Mouse (Mus musculus) hindbrain, embryonic 12.5 days (tissue): ENCODE measurements around the gene Rplp0. TPM values are rescaled to one million over a fixed set of nuclear protein-coding genes. Genes with fewer than 3 reads are reported as not detected.

Source experiments
- ATAC-seq: fragments of 200-750 bp; cut with Nextera tagmentation; 2 replicates; pipeline ENCODE4 v1.8.0; 2017; ENCODE audit warnings: moderate TSS enrichment; ENCODE audit not compliant: low FRiP score
- H3K27ac ChIP-seq: fragments of 300-500 bp; sonication (generic); 2 replicates; pipeline ENCODE4 v1.5.1; 2016; ENCODE audit warnings: mild to moderate bottlenecking
- H3K27me3 ChIP-seq: fragments of 300-500 bp; sonication (generic); 2 replicates; pipeline ENCODE4 v1.6.1; 2016; ENCODE audit warnings: mild to moderate bottlenecking
- H3K36me3 ChIP-seq: fragments of 300-500 bp; sonication (generic); 2 replicates; pipeline ENCODE4 v1.6.1; 2016; ENCODE audit warnings: mild to moderate bottlenecking
- H3K4me1 ChIP-seq: fragments of 300-500 bp; sonication (generic); 2 replicates; pipeline ENCODE4 v1.6.1; 2016
- H3K4me2 ChIP-seq: fragments of 300-500 bp; sonication (generic); replicated peaks from 2 replicates; pipeline ENCODE4 v1.6.1; 2016; ENCODE audit warnings: mild to moderate bottlenecking
- H3K4me3 ChIP-seq: fragments of 300-500 bp; sonication (generic); 2 replicates; pipeline ENCODE4 v1.5.1; 2016; ENCODE audit warnings: mild to moderate bottlenecking
- H3K9ac ChIP-seq: fragments of 300-500 bp; sonication (generic); 2 replicates; pipeline ENCODE4 v1.6.1; 2016; ENCODE audit warnings: mild to moderate bottlenecking, moderate library complexity
- H3K9me3 ChIP-seq: fragments of 300-500 bp; sonication (generic); replicated peaks from 2 replicates; pipeline ENCODE4 v1.6.1; 2016; ENCODE audit warnings: mild to moderate bottlenecking
- WGBS: fragments of 180-500 bp; shearing (Covaris S2); methylation state at CpG from one replicate; pipeline ENCODE4 v1.1.7; 2016; 5-methylcytosine and 5-hydroxymethylcytosine counted together
- polyA plus RNA-seq: library from polyadenylated mRNA; unstranded; fragments of >200 nt; fragmentation: Nextera tagmentation; extraction: Ambion mirVana; gene quantifications from 2 replicates; pipeline ENCODE4 v1.2.1, GENCODE M21; 2016

The Rplp0 gene
- polyA plus RNA-seq, 1 experiment from 2014 or later, result 900 TPM

DNA sequence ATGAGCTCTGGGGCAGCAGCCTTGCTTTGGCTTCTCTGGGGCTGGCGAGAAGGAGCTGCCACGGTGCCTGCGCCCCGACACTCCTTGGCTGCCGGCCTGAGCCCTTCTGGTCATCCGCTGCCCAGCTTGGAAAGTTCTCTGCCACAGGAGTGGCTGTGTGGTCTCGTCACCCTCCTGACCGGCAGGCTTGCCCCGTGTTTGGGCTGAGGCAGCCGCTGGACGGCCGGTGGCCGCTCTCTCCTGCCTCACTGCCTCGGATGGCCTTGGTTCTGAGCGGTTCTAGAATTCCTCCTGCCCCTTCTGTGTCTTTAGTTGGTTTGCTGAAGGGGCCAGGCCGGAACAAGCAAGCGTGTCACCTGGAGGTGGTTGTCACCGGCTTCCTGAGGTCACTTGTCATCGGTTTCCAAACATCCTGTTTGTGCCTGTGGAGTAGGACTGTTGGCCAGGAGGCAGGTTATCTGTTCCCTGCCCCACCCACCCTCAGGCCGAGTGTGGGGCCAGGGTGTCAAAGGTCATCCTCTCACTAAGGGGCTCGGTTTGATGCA is 38.9 kb upstream of the Rplp0 start:
- WGBS, result 68% methylated on average over 21 of the region's 21 CpGs
- Histone ChIP-seq H3K27ac (no peak overlapping the region), H3K27me3 (no peaks in the 10 kb centered on the region), H3K4me1 (peaks cover 35% of the 10 kb centered on the region), H3K9me3 (no peaks in the 10 kb centered on the region), H3K36me3 (no peaks in the 10 kb centered on the region), H3K9ac (no peak overlapping the region), H3K4me3 (no peak overlapping the region), H3K4me2 (no peak overlapping the region)
- no peak for ATAC-seq

DNA sequence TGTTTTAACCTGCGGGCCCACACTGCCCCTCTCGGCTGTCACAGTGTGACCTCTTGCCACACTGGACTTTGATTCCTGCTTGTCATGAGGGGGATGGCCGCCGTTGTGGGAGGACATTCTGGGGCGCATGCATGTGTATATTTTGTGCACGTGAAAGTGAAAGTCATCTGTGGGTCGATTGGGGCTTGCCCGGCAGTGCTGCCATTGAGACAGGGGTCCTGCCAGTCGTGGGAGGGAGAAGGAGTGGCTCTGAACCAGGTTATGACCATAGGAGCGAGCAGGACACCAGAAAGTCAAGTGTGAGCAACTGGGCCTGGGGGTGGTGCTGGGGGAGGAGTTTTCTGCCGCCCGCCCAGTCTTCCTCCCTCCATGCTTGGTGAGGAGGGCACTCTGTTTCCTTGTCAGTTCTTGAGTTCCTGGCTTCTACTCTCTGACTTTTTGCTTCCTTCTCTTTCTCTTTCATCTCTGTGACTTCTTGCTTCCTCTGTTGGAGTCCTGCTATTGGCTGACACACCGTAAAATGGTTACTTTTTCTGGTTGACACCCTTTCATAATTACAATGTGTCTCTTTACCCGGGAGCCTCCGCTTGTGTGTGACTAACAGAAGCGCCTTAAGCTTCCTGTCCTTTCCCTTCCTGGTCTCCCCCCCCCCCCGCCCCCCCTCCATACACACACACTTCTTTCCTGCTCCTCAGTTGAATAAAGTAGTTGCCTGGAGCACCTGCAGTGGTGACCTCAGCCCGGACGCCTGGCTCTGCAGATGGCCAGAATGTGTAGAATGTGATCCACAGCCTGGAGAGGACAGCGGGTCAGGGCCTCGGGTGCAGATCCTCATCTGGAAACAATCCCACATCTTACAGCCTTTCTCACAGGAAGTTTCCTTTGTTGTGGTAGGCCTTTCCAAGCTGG is 37.5 kb upstream of the Rplp0 start:
- H3K9me3 ChIP-seq, result no peaks in the 10 kb centered on the region
- no peaks in the 10 kb centered on the region for H3K36me3 ChIP-seq
- no peak overlapping the region for H3K4me3 ChIP-seq
- H3K4me1 ChIP-seq, result peaks cover 37% of the 10 kb centered on the region
- H3K27me3 ChIP-seq, result no peaks in the 10 kb centered on the region
- ATAC-seq, result no peak
- WGBS, result 70% methylated on average over 20 of the region's 21 CpGs
- no peak overlapping the region for H3K4me2 ChIP-seq
- H3K9ac ChIP-seq, result 0 out of 2 replicates have a peak overlapping the region, but pooled peaks have one; percentile 8
- H3K27ac ChIP-seq, result peak overlapping the region; percentile 23; the same call in 1 of the 2 replicates

DNA sequence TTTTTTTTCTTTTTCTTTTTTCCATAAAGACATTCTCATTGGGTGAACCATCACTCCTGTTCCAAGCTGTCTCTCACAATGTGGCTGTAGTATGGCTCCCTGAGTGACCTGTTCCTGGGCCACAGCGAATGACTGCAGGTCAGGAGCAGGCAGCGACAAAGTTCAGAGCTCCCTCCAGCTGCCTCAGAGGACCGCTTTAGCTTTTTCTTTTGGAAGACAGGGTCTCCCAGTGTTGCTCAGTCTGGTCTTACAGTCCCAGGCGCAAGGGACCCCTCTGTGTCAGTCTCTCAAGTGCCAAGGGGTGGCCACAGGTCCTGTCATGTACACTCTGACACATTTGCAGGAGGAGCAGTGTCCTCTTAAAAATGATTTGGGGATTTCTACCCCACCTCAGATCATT is 36.7 kb upstream of the Rplp0 start:
- Histone ChIP-seq H3K9me3 (no peaks in the 10 kb centered on the region), H3K27ac (no peak overlapping the region), H3K27me3 (no peaks in the 10 kb centered on the region), H3K4me2 (no peak overlapping the region), H3K9ac (no peak overlapping the region), H3K4me3 (no peak overlapping the region), H3K4me1 (peaks cover 37% of the 10 kb centered on the region), H3K36me3 (no peaks in the 10 kb centered on the region)
- ATAC-seq, result no peak
- 75% methylated on average over 4 of the region's 4 CpGs for WGBS

DNA sequence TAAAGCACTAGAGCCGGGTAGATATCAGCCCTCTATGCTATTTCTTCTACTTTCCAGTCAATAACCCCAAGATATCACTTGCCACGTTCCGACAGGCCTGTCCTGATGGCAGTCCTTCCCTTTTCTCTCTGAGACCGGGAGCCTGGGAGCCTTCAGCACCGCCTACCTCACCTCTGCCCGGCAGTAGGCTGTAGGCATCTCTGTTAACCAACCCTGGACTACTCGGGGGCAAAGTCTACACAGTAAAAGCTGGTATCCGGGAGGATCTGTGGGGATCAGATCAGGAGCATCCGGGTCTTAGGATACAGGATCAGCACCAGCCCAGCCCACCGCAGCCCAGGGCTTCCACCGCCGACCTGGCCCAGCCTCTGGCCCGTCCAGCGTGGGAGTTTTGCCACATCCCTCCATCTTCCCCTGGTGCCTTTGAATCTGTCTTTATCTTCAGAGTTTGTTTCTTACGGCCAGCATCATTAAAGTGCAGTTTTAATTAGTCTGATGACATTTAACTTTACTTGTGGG is 36.2 kb upstream of the Rplp0 start:
- WGBS, result 73% methylated on average over 15 of the region's 15 CpGs
- H3K4me3 ChIP-seq, result no peak overlapping the region
- H3K27me3 ChIP-seq, result no peaks in the 10 kb centered on the region
- H3K9ac ChIP-seq, result no peak overlapping the region
- no peak overlapping the region for H3K27ac ChIP-seq
- no peaks in the 10 kb centered on the region for H3K9me3 ChIP-seq
- H3K4me1 ChIP-seq, result peaks cover 37% of the 10 kb centered on the region
- no peak for ATAC-seq
- no peak overlapping the region for H3K4me2 ChIP-seq
- H3K36me3 ChIP-seq, result no peaks in the 10 kb centered on the region

DNA sequence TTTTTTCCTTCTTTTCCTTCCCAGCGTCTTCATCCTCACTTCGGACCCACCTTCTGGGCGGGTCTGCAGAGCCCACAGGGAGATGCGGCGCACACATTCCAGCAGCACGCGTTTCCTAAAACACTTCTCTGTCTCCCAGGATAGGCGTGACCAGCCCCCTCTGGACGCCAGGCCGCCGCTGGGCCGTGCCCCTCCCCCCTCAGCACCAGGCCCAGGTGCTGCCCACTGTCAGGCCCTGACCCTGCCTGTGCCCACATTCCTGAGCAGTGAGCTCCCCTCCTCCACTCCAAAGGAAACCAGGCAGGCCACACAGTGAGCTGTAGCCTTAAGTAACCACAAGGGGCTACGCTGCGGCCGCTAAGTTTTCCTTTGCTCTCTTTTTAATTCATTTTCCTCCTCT is 35.3 kb upstream of the Rplp0 start:
- no peaks in the 10 kb centered on the region for H3K36me3 ChIP-seq
- H3K9me3 ChIP-seq, result no peaks in the 10 kb centered on the region
- no peaks in the 10 kb centered on the region for H3K27me3 ChIP-seq
- peak overlapping the region; percentile 34 for H3K4me2 ChIP-seq
- H3K27ac ChIP-seq, result peak overlapping the region; percentile 30; the same call in 1 of the 2 replicates
- H3K9ac ChIP-seq, result 0 out of 2 replicates have a peak overlapping the region, but pooled peaks have one; percentile 14
- WGBS, result 6% methylated on average over 15 of the region's 15 CpGs
- no peak overlapping the region for H3K4me3 ChIP-seq
- H3K4me1 ChIP-seq, result peaks cover 37% of the 10 kb centered on the region
- no peak for ATAC-seq

DNA sequence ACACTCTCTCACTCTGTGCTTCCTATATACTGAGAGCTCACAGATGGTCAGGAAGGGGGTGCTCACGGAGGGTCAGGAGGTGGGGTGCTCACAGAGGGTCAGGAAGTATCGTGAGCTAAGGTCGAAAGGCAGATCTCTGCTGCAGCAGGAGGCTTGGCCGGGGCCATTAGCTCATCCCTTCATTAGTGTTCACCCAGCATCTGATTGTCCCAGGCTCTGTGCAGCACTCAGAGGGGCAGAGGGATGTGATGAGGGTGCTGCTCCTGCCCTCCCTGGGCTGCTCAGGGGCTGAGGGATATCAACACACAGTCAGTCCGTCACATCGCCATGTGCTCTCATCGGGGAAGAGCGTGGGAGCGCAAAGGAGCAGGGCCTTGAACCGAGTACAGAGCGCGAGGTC is 34.8 kb upstream of the Rplp0 start:
- peaks cover 37% of the 10 kb centered on the region for H3K4me1 ChIP-seq
- ATAC-seq, result no peak; the same call in 1 of the 2 replicates

DNA sequence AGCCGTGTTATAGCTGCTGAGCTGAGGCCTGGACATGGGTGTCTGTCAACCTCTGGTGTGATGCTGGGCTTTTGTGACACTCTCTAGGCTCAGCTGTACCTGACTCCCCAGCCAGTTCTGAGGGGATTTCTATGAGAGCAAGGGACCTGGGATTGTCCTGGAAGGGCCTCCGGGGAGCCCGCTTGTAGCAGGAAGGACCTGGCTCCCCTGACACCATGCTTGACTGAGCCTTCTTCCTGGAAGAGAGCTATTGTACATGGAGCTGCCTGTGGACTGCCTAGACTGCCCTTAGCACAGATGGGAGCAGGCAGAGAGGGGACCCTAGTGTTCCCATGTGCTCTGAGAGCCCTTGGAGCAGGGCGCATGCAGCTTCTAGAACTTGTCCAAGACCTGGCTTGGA is 33.9 kb upstream of the Rplp0 start:
- Histone ChIP-seq H3K4me1 (peaks cover 42% of the 10 kb centered on the region), H3K9me3 (no peaks in the 10 kb centered on the region), H3K9ac (no peak overlapping the region), H3K4me2 (no peak overlapping the region), H3K4me3 (no peak overlapping the region), H3K27ac (no peak overlapping the region; the same call in 1 of the 2 replicates), H3K27me3 (no peaks in the 10 kb centered on the region), H3K36me3 (no peaks in the 10 kb centered on the region)
- ATAC-seq, result no peak
- 87% methylated on average over 4 of the region's 4 CpGs for WGBS

More for the DNA sequence above, 34.8 kb upstream of the Rplp0 start:
- Histone ChIP-seq H3K27ac (no peak overlapping the region), H3K4me2 (peak overlapping the region; percentile 34; the same call in 1 of the 2 replicates), H3K27me3 (no peaks in the 10 kb centered on the region), H3K4me3 (no peak overlapping the region), H3K9me3 (no peaks in the 10 kb centered on the region), H3K36me3 (no peaks in the 10 kb centered on the region), H3K9ac (0 out of 2 replicates have a peak overlapping the region, but pooled peaks have one; percentile 9)
- 52% methylated on average over 12 of the region's 12 CpGs for WGBS

DNA sequence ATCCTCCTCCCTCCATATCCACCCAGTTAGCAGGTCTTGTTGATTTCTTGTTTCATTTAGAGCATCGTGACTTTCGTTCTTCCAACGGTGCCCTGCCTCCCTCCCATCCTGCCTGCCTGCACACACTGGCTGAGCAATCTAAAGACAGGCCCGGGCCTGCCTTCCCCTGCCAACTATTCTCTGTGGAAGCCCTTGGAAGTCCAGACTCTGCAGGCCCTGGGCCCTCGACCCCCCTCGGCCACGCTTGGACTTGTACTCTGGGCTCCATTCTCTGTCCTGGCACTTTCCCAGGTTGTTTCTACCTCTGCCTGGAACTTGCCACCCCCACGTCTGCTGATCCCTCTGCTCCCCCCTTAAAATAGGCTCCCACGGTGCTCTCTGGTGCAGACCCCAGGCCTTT is 33.3 kb upstream of the Rplp0 start:
- Histone ChIP-seq H3K27ac (no peak overlapping the region), H3K4me2 (no peak overlapping the region), H3K4me1 (peaks cover 47% of the 10 kb centered on the region), H3K27me3 (no peaks in the 10 kb centered on the region), H3K4me3 (no peak overlapping the region), H3K9ac (no peak overlapping the region), H3K9me3 (no peaks in the 10 kb centered on the region), H3K36me3 (no peaks in the 10 kb centered on the region)
- no peak for ATAC-seq
- WGBS, result 83% methylated on average over 9 of the region's 9 CpGs

DNA sequence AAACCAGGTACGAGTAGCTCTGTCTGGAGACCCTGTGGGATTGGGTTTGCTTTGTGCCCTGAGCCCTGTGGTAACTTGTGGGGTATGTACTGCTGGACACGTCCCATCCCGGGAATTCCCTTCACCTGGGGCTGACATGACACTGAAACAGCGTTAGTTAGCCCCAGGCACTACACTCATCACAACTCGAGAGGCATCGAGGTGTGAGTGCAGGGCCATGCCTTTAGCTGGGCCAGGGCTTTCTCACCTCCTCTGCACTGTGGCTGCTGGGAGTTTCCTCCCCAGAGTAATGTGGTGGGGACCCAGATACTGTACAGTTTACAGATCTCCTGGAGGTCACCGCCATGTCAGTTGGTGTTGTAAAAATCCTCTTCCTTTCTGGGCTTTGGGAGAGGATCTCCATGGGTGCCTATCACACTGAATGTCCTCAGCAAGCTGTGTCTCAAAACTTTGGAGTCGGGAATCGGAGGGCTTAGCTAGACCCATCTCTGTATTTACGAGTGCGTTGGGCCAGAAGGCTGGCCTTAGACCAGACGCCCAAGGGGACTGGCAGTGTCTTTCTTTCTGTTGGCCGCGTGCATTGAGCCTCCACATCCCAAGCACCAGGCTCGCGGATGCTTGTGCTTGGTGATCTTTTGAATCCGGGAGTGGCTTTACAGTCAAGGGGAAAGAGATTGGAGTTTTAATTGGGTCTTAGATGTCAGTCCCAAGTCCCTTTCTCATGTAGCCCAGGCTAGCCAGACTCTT is 32.6 kb upstream of the Rplp0 start:
- Histone ChIP-seq H3K4me1 (peaks cover 49% of the 10 kb centered on the region), H3K36me3 (no peaks in the 10 kb centered on the region), H3K9ac (no peak overlapping the region), H3K27ac (no peak overlapping the region), H3K9me3 (no peaks in the 10 kb centered on the region), H3K4me2 (no peak overlapping the region), H3K27me3 (no peaks in the 10 kb centered on the region), H3K4me3 (no peak overlapping the region)
- 89% methylated on average over 17 of the region's 17 CpGs for WGBS
- ATAC-seq, result no peak

DNA sequence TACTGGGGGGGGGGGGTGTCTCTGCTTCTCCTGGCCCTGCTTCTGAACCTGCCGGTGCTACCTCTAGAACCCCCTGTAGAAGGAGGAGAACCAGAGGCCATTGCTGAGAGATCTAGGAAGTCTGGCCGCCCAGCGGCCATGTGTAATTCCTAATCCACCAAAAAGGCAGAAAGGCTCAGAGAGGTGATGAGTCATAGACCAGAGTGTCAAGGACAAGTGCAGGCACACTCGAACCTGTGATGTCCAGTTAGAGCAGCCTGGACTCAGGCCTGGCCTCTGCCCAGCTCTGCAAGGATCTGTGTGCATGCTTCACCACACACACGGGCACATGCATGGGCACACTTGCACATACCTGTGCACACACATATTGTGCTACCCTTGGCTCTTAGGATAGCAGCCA is 31.1 kb upstream of the Rplp0 start:
- no peaks in the 10 kb centered on the region for H3K36me3 ChIP-seq
- no peaks in the 10 kb centered on the region for H3K9me3 ChIP-seq
- H3K4me2 ChIP-seq, result no peak overlapping the region
- no peak for ATAC-seq
- peaks cover 50% of the 10 kb centered on the region for H3K4me1 ChIP-seq
- H3K4me3 ChIP-seq, result no peak overlapping the region
- H3K9ac ChIP-seq, result no peak overlapping the region
- WGBS, result 92% methylated on average over 5 of the region's 5 CpGs
- H3K27me3 ChIP-seq, result no peaks in the 10 kb centered on the region
- H3K27ac ChIP-seq, result no peak overlapping the region

DNA sequence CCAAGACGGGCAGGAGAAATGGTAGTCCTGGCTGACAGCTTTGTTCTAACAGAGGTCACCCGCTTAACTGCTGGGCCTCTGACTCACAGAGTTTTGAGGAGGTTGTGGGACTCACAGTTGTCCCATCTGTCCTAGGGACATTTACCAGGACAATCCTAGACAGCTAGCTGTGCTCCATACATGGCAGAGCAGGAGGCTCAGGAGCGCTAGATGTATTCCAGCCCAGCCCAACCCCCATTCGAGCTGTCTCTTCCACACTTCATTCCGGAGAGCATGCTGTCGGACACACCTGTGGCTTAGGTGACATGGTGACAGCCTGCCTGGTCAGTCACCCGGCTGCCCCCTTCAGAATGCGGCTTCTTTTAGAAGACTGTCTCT is 29.9 kb upstream of the Rplp0 start:
- WGBS, result 72% methylated on average over 8 of the region's 8 CpGs
- H3K4me1 ChIP-seq, result peaks cover 44% of the 10 kb centered on the region
- H3K9me3 ChIP-seq, result no peaks in the 10 kb centered on the region
- H3K27me3 ChIP-seq, result no peaks in the 10 kb centered on the region
- H3K4me3 ChIP-seq, result no peak overlapping the region
- ATAC-seq, result no peak
- H3K4me2 ChIP-seq, result no peak overlapping the region
- no peaks in the 10 kb centered on the region for H3K36me3 ChIP-seq
- no peak overlapping the region for H3K27ac ChIP-seq
- no peak overlapping the region for H3K9ac ChIP-seq
